Mouse (Mus musculus): ENCODE results near the gene Svopl. TPM values are rescaled to one million over a fixed set of nuclear protein-coding genes. Genes with fewer than 3 reads are reported as not detected.

The Svopl gene
- 0.06 and 0.14 TPM in 2 replicates for polyA plus RNA-seq (2016; fragmentation: Nextera tagmentation; extraction: Ambion mirVana)

- H3K36me3 ChIP-seq = no peaks in the 10 kb centered on the region
- H3K27ac ChIP-seq (ENCODE audit: poor library complexity, severe bottlenecking) = no peak within 1 kb of the TSS
- ATAC-seq (ENCODE audit: insufficient number of reproducible peaks, low FRiP score) = no peak
- WGBS = 28% methylated on average over 6 of the region's 6 CpGs
- no peak within 1 kb of the TSS for H3K9ac ChIP-seq
- H3K4me1 ChIP-seq (replicated peaks) = peaks cover 10% of the 10 kb centered on the region
- H3K4me3 ChIP-seq = no peak within 1 kb of the TSS
- H3K9me3 ChIP-seq (replicated peaks) = peaks cover 7% of the 10 kb centered on the region
- no peak within 1 kb of the TSS for H3K4me2 ChIP-seq
- H3K27me3 ChIP-seq (replicated peaks) = no peaks in the 10 kb centered on the region
These were observed at the start of gene Svopl for GRCm38 (mm10) chr6:38046838-38047237. TSS of gene Svopl (minus strand) at chr6:38046996.

GRCm38 (mm10) chr6:38094701-38095100 is 47.9 kb upstream of the Svopl start:
- H3K9ac ChIP-seq = no peak overlapping the region
- no peaks in the 10 kb centered on the region for H3K36me3 ChIP-seq
- 0 out of 2 replicates have a peak, but pooled peaks cover 4% of the 10 kb centered on the region for H3K4me1 ChIP-seq (replicated peaks)
- no peak overlapping the region for H3K27ac ChIP-seq (ENCODE audit: poor library complexity, severe bottlenecking)
- no peak overlapping the region for H3K4me2 ChIP-seq
- peaks cover 6% of the 10 kb centered on the region for H3K9me3 ChIP-seq (replicated peaks)
- no peak overlapping the region for H3K4me3 ChIP-seq
- no peak for ATAC-seq (ENCODE audit: insufficient number of reproducible peaks, low FRiP score)
- no peaks in the 10 kb centered on the region for H3K27me3 ChIP-seq (replicated peaks)
- WGBS = 72% methylated on average over 10 of the region's 10 CpGs

- H3K9ac ChIP-seq = no peak overlapping the region
- H3K4me2 ChIP-seq = no peak overlapping the region
- H3K4me1 ChIP-seq (replicated peaks) = 0 out of 2 replicates have a peak, but pooled peaks cover 4% of the 10 kb centered on the region
- ATAC-seq (ENCODE audit: insufficient number of reproducible peaks, low FRiP score) = no peak
- no peaks in the 10 kb centered on the region for H3K36me3 ChIP-seq
- H3K27ac ChIP-seq (ENCODE audit: poor library complexity, severe bottlenecking) = no peak overlapping the region
- no peaks in the 10 kb centered on the region for H3K27me3 ChIP-seq (replicated peaks)
- peaks cover 6% of the 10 kb centered on the region; the same call in 1 of the 2 replicates for H3K9me3 ChIP-seq (replicated peaks)
- WGBS = 93% methylated on average over 8 of the region's 8 CpGs
- H3K4me3 ChIP-seq = no peak overlapping the region
These were observed 45.7 kb upstream of the Svopl start for GRCm38 (mm10) chr6:38092539-38092938.

GRCm38 (mm10) chr6:38087242-38088026 is 40.6 kb upstream of the Svopl start:
- no peaks in the 10 kb centered on the region for H3K27me3 ChIP-seq (replicated peaks)
- no peak overlapping the region for H3K9ac ChIP-seq
- no peaks in the 10 kb centered on the region for H3K36me3 ChIP-seq
- WGBS = 73% methylated on average over 9 of the region's 9 CpGs
- no peak for ATAC-seq (ENCODE audit: insufficient number of reproducible peaks, low FRiP score)
- no peak overlapping the region for H3K27ac ChIP-seq (ENCODE audit: poor library complexity, severe bottlenecking)
- no peak overlapping the region for H3K4me2 ChIP-seq
- H3K9me3 ChIP-seq (replicated peaks) = peaks cover 6% of the 10 kb centered on the region; the same call in 1 of the 2 replicates
- no peak overlapping the region for H3K4me3 ChIP-seq
- peaks cover 2% of the 10 kb centered on the region; the same call in 1 of the 2 replicates for H3K4me1 ChIP-seq (replicated peaks)

GRCm38 (mm10) chr6:38083204-38083603 is 36.4 kb upstream of the Svopl start:
- 34% methylated on average over 4 of the region's 4 CpGs for WGBS

GRCm38 (mm10) chr6:38081727-38082341 is 35.0 kb upstream of the Svopl start:
- Histone ChIP-seq H3K27me3 (replicated peaks) (no peaks in the 10 kb centered on the region), H3K9me3 (replicated peaks) (no peaks in the 10 kb centered on the region), H3K4me1 (replicated peaks) (peaks cover 28% of the 10 kb centered on the region), H3K4me2 (peak overlapping the region; percentile 14), H3K9ac (no peak overlapping the region), H3K4me3 (no peak overlapping the region), H3K27ac (ENCODE audit: poor library complexity, severe bottlenecking) (peak overlapping the region; percentile 80), H3K36me3 (no peaks in the 10 kb centered on the region)
- 48% methylated on average over 11 of the region's 11 CpGs for WGBS
- ATAC-seq (ENCODE audit: insufficient number of reproducible peaks, low FRiP score) = peak; percentile 67; the same call in 1 of the 2 replicates

More at GRCm38 (mm10) chr6:38083204-38083603, 36.4 kb upstream of the Svopl start:
- no peak overlapping the region for H3K9ac ChIP-seq
- no peak overlapping the region for H3K4me3 ChIP-seq
- H3K4me2 ChIP-seq = no peak overlapping the region
- peaks cover 28% of the 10 kb centered on the region for H3K4me1 ChIP-seq (replicated peaks)
- H3K36me3 ChIP-seq = no peaks in the 10 kb centered on the region
- no peak overlapping the region for H3K27ac ChIP-seq (ENCODE audit: poor library complexity, severe bottlenecking)
- ATAC-seq (ENCODE audit: insufficient number of reproducible peaks, low FRiP score) = no peak
- no peaks in the 10 kb centered on the region for H3K9me3 ChIP-seq (replicated peaks)
- no peaks in the 10 kb centered on the region for H3K27me3 ChIP-seq (replicated peaks)

- Histone ChIP-seq H3K4me2 (no peak overlapping the region), H3K4me3 (no peak overlapping the region), H3K9ac (no peak overlapping the region), H3K4me1 (replicated peaks) (peaks cover 28% of the 10 kb centered on the region), H3K27ac (ENCODE audit: poor library complexity, severe bottlenecking) (no peak overlapping the region; the same call in 1 of the 2 replicates), H3K9me3 (replicated peaks) (0 out of 2 replicates have a peak, but pooled peaks cover 3% of the 10 kb centered on the region), H3K27me3 (replicated peaks) (no peaks in the 10 kb centered on the region), H3K36me3 (no peaks in the 10 kb centered on the region)
- 37% methylated on average over 4 of the region's 4 CpGs for WGBS
- ATAC-seq (ENCODE audit: insufficient number of reproducible peaks, low FRiP score) = 0 out of 2 replicates have a peak, but pooled peaks have one; percentile 25
These were observed 33.6 kb upstream of the Svopl start for GRCm38 (mm10) chr6:38080364-38080763.

GRCm38 (mm10) chr6:38073592-38073991 is 26.8 kb upstream of the Svopl start:
- Histone ChIP-seq H3K9ac (no peak overlapping the region), H3K4me2 (no peak overlapping the region), H3K4me1 (replicated peaks) (peaks cover 11% of the 10 kb centered on the region), H3K27me3 (replicated peaks) (no peaks in the 10 kb centered on the region), H3K27ac (ENCODE audit: poor library complexity, severe bottlenecking) (no peak overlapping the region), H3K4me3 (no peak overlapping the region), H3K9me3 (replicated peaks) (0 out of 2 replicates have a peak, but pooled peaks cover 3% of the 10 kb centered on the region), H3K36me3 (no peaks in the 10 kb centered on the region)
- 84% methylated on average over 3 of the region's 3 CpGs for WGBS
- ATAC-seq (ENCODE audit: insufficient number of reproducible peaks, low FRiP score) = no peak

- Histone ChIP-seq H3K4me1 (replicated peaks) (peaks cover 11% of the 10 kb centered on the region), H3K9me3 (replicated peaks) (0 out of 2 replicates have a peak, but pooled peaks cover 3% of the 10 kb centered on the region), H3K27ac (ENCODE audit: poor library complexity, severe bottlenecking) (0 out of 2 replicates have a peak overlapping the region, but pooled peaks have one; percentile 30), H3K4me3 (no peak overlapping the region), H3K9ac (no peak overlapping the region), H3K4me2 (no peak overlapping the region), H3K27me3 (replicated peaks) (no peaks in the 10 kb centered on the region), H3K36me3 (no peaks in the 10 kb centered on the region)
- ATAC-seq (ENCODE audit: insufficient number of reproducible peaks, low FRiP score) = no peak
- WGBS = 63% methylated on average over 5 of the region's 5 CpGs
These were observed 25.5 kb upstream of the Svopl start for GRCm38 (mm10) chr6:38072137-38072796.

- WGBS = 75% methylated on average over 4 of the region's 4 CpGs
- peaks cover 11% of the 10 kb centered on the region for H3K4me1 ChIP-seq (replicated peaks)
- no peaks in the 10 kb centered on the region for H3K36me3 ChIP-seq
- no peak overlapping the region for H3K27ac ChIP-seq (ENCODE audit: poor library complexity, severe bottlenecking)
- H3K27me3 ChIP-seq (replicated peaks) = no peaks in the 10 kb centered on the region
- no peak overlapping the region for H3K9ac ChIP-seq
- 0 out of 2 replicates have a peak, but pooled peaks cover 3% of the 10 kb centered on the region for H3K9me3 ChIP-seq (replicated peaks)
- no peak overlapping the region for H3K4me3 ChIP-seq
- H3K4me2 ChIP-seq = no peak overlapping the region
- no peak for ATAC-seq (ENCODE audit: insufficient number of reproducible peaks, low FRiP score)
These were observed 24.5 kb upstream of the Svopl start for GRCm38 (mm10) chr6:38071256-38071655.

- H3K4me3 ChIP-seq = no peak overlapping the region
These were observed 19.4 kb upstream of the Svopl start for GRCm38 (mm10) chr6:38066215-38066614.

More at GRCm38 (mm10) chr6:38066215-38066614, 19.4 kb upstream of the Svopl start:
- no peak overlapping the region for H3K9ac ChIP-seq
- H3K9me3 ChIP-seq (replicated peaks) = peaks cover 8% of the 10 kb centered on the region; the same call in 1 of the 2 replicates
- H3K27me3 ChIP-seq (replicated peaks) = no peaks in the 10 kb centered on the region
- no peak overlapping the region for H3K4me2 ChIP-seq
- 0 out of 2 replicates have a peak, but pooled peaks cover 3% of the 10 kb centered on the region for H3K4me1 ChIP-seq (replicated peaks)
- no peaks in the 10 kb centered on the region for H3K36me3 ChIP-seq
- H3K27ac ChIP-seq (ENCODE audit: poor library complexity, severe bottlenecking) = no peak overlapping the region
- 3% methylated on average over 5 of the region's 5 CpGs for WGBS
- ATAC-seq (ENCODE audit: insufficient number of reproducible peaks, low FRiP score) = peak; percentile 68

Measured in heart, embryonic 12.5 days (tissue).